Mouse (Mus musculus): ENCODE results near the gene Piga. TPM values are rescaled to one million over a fixed set of nuclear protein-coding genes. Genes with fewer than 3 reads are reported as not detected.

The Piga gene
- total and polyA plus RNA-seq, 3 experiments: 9.2 to 17.8 (median 14.7) TPM

DNA sequence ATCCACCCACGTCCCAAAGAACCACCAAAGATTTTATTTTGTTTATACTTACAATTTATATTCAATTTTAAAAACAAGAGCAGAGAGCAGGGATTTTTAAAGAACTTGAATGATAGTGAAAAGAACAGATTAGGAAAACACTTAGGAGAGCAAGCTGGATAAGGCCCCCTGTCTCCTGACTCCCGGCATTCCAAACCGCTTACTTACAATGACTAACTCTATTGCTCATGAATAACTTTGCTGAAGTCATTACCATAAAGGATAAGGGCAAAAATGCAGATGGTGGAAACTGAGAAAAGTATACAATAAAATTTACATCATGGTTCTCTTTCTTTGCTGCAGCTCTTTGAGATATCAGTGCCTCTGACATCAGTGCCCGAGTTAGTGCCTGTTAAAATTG, 25.5 kb upstream of the Piga start:
- no peaks in the 10 kb centered on the region for H3K9me3 ChIP-seq (replicated peaks; ENCODE audit: low read length)
- H3K4me1 ChIP-seq (ENCODE audit: control insufficient read depth in 1 of 2, insufficient read depth in 2 of 2): no peaks in the 10 kb centered on the region
- TF ChIP-seq NELFE (IDR thresholded peaks at IDR 0.05; ENCODE audit: low read depth, low read length) (no peak), RAD21 (IDR thresholded peaks at IDR 0.05; ENCODE audit: low read depth, low read length) (no peak), MAX (IDR thresholded peaks at IDR 0.05; ENCODE audit: low read length) (no peak), ETS1 (conservative IDR thresholded peaks at IDR 0.05; ENCODE audit: low read depth, low read length) (no peak), SMC3 (IDR thresholded peaks at IDR 0.05; ENCODE audit: low read depth, low read length) (no peak), MAFK (IDR thresholded peaks at IDR 0.05; ENCODE audit: insufficient replicate concordance, low read length) (no peak), IRF4 (IDR thresholded peaks at IDR 0.05; ENCODE audit: low read depth, low read length) (no peak), USF2 (conservative IDR thresholded peaks at IDR 0.05; ENCODE audit: low read depth, low read length) (no peak), JUND (conservative IDR thresholded peaks at IDR 0.05; ENCODE audit: low read depth, low read length) (no peak), POLR2A (IDR thresholded peaks at IDR 0.05; ENCODE audit: low read depth, low read length) (no peak), RCOR1 (conservative IDR thresholded peaks at IDR 0.05; ENCODE audit: low read depth, low read length) (no peak), POLR2AphosphoS2 (IDR thresholded peaks at IDR 0.05; ENCODE audit: low read depth, low read length) (no peak), CHD2 (IDR thresholded peaks at IDR 0.05; ENCODE audit: low read length) (no peak), CHD1 (IDR thresholded peaks at IDR 0.05; ENCODE audit: low read depth, low read length) (no peak), NRF1 (IDR thresholded peaks at IDR 0.05; ENCODE audit: low read depth, low read length) (no peak), BHLHE40 (IDR thresholded peaks at IDR 0.05; ENCODE audit: low read depth, low read length) (no peak), E2F4 (IDR thresholded peaks at IDR 0.05; ENCODE audit: insufficient replicate concordance, low read depth, low read length) (no peak), ELF1 (IDR thresholded peaks at IDR 0.05; ENCODE audit: low read depth, low read length) (no peak)
- H3K9ac ChIP-seq (ENCODE audit: insufficient read depth, low read depth): no peak overlapping the region
- H3K79me2 ChIP-seq (replicated peaks; ENCODE audit: control insufficient read depth, extremely low read depth, insufficient read depth, poor library complexity, severe bottlenecking): no peaks in the 10 kb centered on the region
- H3K27me3 ChIP-seq (replicated peaks): no peaks in the 10 kb centered on the region
- no peak overlapping the region for H3K27ac ChIP-seq (ENCODE audit: insufficient read depth, low read depth)
- dilution Hi-C loops (cut with MboI; ENCODE audit: extremely low pct_ligation_motif_present, extremely low pct_unique_long_range_greater_than_20kb, low sequenced_read_pairs): no loop called here
- in situ Hi-C loops (cut with MboI; ENCODE audit: low pct_ligation_motif_present, low pct_unique_long_range_greater_than_20kb, low sequenced_read_pairs): loop anchor here (10.0 kb wide), 1 partner anchor 209 kb away; no protein-coding TSS in a partner anchor
- H3K36me3 ChIP-seq (replicated peaks in 1 of 2; ENCODE audit: control insufficient read depth in 1 of 2, insufficient read depth in 1 of 2, low read length in 1 of 2): no peaks in the 10 kb centered on the region
- no peak overlapping the region for H3K4me3 ChIP-seq (replicated peaks in 1 of 3; ENCODE audit: low read depth in 2 of 3, low read length in 2 of 3, poor library complexity in 1 of 3)
- no peak for DNase-seq (ENCODE audit: extremely low read depth)
- H3K4me2 ChIP-seq (ENCODE audit: insufficient read depth, low read depth, poor library complexity, severe bottlenecking): no peak overlapping the region

DNA sequence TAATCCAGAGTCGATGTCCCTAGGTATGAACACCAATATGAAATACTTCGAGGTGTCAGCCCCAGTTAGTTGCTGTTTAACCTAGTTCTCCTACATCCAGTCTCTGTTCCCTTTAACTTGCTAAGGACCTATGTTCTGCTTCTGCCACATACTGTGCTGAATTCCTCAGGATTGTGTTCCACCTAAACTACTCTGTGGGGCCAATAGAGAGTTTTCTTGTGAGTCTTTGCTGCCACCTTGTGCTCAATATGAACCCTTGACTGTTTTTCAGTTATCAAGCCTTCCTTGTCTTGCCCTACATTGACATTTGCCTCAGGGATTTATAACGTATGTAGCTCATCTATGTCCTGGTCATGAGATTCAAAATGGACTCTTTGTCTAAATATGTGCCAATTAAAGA, 21.1 kb upstream of the Piga start:
- peak; percentile 69 for TF ChIP-seq RAD21 (IDR thresholded peaks at IDR 0.05; ENCODE audit: low read depth, low read length)
- peak; percentile 55 for TF ChIP-seq SMC3 (IDR thresholded peaks at IDR 0.05; ENCODE audit: low read depth, low read length)
- TF ChIP-seq CHD1 (IDR thresholded peaks at IDR 0.05; ENCODE audit: low read depth, low read length): no peak
- TF ChIP-seq CTCF (conservative IDR thresholded peaks at IDR 0.05 in 1 of 2, IDR thresholded peaks at IDR 0.05 in 1 of 2; ENCODE audit: low read depth in 2 of 2, low read length in 2 of 2): peak; percentile 16 to 66; a peak in 2 of 4 replicates
- no peak for TF ChIP-seq MYC (IDR thresholded peaks at IDR 0.05; ENCODE audit: low read depth, low read length)
- no peak for DNase-seq (ENCODE audit: extremely low read depth)
- Histone ChIP-seq H3K27me3 (replicated peaks) (no peaks in the 10 kb centered on the region), H3K9me3 (replicated peaks; ENCODE audit: low read length) (no peaks in the 10 kb centered on the region), H3K79me2 (replicated peaks; ENCODE audit: control insufficient read depth, extremely low read depth, insufficient read depth, poor library complexity, severe bottlenecking) (no peaks in the 10 kb centered on the region), H3K27ac (ENCODE audit: insufficient read depth, low read depth) (no peak overlapping the region), H3K4me2 (ENCODE audit: insufficient read depth, low read depth, poor library complexity, severe bottlenecking) (no peak overlapping the region), H3K36me3 (replicated peaks in 1 of 2; ENCODE audit: control insufficient read depth in 1 of 2, insufficient read depth in 1 of 2, low read length in 1 of 2) (no peaks in the 10 kb centered on the region), H3K4me3 (replicated peaks in 1 of 3; ENCODE audit: low read depth in 2 of 3, low read length in 2 of 3, poor library complexity in 1 of 3) (no peak overlapping the region), H3K4me1 (ENCODE audit: control insufficient read depth in 1 of 2, insufficient read depth in 2 of 2) (no peaks in the 10 kb centered on the region; a peak in 1 of 4 replicates), H3K9ac (ENCODE audit: insufficient read depth, low read depth) (no peak overlapping the region)
- dilution Hi-C loops (cut with MboI; ENCODE audit: extremely low pct_ligation_motif_present, extremely low pct_unique_long_range_greater_than_20kb, low sequenced_read_pairs) (no loop called here), in situ Hi-C loops (cut with MboI; ENCODE audit: low pct_ligation_motif_present, low pct_unique_long_range_greater_than_20kb, low sequenced_read_pairs) (loop anchor here (10.0 kb wide), 1 partner anchor 214 kb away; no protein-coding TSS in a partner anchor)

Measured in CH12.LX (cell line).